Mouse (Mus musculus): ENCODE data around the gene Cacnb3.
A peak's percentile ranks its signal among the peaks of the same experiment; 100 is the strongest.

Cacnb3 gene

GRCm38 (mm10) chr15:98610131-98610633 lies 20.5 kb upstream of the Cacnb3 start:
- DNase-seq, result no peak

- DNase-seq, result no peak
Observed at GRCm38 (mm10) chr15:98612229-98612628, 18.4 kb upstream of the Cacnb3 start.

DNA sequence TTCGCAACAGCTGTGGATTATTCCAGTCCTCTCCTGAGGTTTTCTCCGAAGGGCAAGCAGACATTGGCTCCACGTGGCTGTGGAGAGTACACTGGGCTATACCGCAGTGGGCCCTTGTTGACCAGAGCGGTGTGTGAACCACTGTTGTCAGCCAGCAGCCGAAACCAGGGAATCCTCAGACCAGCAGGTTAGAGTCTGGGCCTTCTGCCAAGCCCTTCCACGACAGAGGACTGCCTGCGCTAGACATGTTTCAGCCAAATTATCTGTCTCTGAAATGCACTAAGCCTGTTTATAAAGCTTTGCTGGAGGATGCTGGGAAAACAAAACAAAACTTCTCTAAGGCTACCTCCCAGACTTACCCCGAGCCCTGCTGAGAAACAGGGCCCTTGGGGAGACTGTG lies 16.1 kb upstream of the Cacnb3 start:
- DNase-seq, result no peak

GRCm38 (mm10) chr15:98614971-98615370 lies 15.7 kb upstream of the Cacnb3 start:
- DNase-seq, result no peak

GRCm38 (mm10) chr15:98615751-98616150 lies 14.9 kb upstream of the Cacnb3 start:
- DNase-seq, result no peak

GRCm38 (mm10) chr15:98616362-98617175 lies 14.1 kb upstream of the Cacnb3 start:
- no peak for DNase-seq

DNA sequence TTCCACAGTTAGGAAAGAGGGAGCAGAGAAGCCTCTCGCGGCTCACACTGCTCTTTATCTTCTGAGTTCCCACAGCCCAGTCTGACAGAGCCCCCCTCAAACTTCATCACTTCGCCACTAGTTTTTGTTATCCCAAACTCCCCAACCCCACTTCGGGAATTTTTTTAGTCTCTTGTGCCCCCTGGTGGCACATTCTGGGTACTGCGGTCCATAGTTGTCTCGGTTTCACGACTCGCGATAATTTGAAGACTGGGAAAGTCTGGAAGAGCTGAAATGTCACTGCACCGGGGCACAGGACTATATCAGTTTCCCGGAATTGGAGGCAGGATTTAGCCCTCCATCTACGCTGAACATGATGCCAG lies 13.5 kb upstream of the Cacnb3 start:
- DNase-seq, result peak; percentile 53

DNA sequence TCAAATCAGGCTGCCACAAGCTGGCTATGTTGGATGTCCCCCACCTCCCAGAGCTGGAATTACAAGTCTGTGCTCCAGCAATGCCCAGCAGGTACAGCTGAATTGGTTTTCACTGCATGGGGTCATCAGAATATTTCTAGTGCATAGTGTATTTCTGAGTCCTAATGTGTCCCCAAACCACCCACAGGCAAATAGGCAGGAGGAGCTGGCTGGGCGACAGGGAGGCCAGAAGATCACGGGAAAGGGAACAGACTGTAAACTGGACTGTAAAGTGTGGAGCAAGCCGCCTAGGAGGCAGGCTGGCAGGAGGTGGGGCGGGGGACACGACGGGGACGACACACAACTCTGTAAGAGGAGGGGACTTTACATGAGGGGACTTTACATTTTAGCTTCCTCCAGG lies 8.4 kb upstream of the Cacnb3 start:
- no peak for DNase-seq

GRCm38 (mm10) chr15:98622721-98623120 lies 7.9 kb upstream of the Cacnb3 start:
- no peak for DNase-seq

DNA sequence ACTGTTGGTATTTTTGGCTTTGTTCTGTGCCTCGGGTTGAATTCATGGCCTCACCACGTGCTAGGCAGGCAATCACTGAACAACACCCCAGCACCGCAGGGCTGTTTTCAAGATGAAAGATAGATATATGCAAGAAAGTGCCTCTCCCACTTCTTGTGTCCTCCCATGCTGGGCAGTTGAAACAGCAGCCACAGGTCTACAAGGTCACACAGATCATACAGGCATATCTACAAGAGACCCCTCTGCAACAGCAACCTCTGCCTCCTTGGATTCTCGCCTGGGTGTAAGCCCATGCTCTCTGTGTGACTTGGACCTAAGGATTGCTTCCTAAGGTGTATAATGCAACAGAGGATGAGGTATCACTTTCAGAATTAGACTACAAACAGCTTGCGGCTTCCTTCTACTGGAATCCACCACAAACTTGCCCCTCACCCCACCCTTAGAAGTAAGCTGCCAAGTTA lies 7.2 kb upstream of the Cacnb3 start:
- no peak for DNase-seq

GRCm38 (mm10) chr15:98626078-98626477 lies 4.6 kb upstream of the Cacnb3 start:
- DNase-seq, result no peak

- DNase-seq, result no peak
Observed at GRCm38 (mm10) chr15:98626487-98627212, 4.0 kb upstream of the Cacnb3 start.

GRCm38 (mm10) chr15:98628589-98629254 lies 1.9 kb upstream of the Cacnb3 start:
- DNase-seq, result no peak

DNA sequence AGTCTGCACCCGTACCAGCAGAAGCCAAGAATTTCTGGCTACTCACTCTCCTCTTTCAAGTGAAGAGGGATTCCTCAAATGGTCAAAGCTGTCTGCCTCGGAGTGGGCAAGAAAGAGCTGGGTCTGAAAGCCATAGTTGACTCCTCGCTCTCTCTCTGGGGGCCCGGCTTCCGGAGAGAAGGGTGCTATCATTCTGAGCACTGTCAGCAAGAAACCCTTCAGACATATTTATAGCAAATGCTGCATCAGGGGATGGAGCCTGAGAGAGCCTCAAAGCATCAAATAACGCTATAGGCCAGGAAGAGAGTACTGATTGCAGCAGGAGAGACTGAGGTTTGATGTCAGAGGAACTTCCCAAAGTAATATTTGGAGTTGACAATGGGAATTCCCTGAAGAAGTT lies 1.2 kb upstream of the Cacnb3 start:
- no peak for DNase-seq

DNA sequence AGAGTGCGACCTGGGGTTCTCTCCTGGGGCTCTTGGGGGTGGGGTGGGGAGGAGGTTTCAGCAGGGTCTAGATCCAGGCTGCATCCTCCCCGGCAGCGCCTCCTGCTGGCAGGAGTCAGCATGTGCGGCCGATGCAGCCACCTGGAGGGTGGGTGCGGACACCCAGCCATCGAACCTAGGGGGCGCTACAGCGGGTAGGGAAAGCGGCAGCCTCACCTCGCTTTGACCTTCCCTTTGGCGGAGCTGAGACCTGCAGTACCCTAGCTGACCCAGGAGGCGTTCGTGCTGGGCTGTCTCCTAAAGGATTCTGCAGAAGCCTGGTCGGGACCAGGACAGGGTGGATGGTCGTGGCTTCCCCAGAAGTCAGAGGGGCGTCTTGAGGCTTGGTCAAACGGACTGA lies 853 bp downstream of the Cacnb3 start:
- DNase-seq, result peak; percentile 79

DNA sequence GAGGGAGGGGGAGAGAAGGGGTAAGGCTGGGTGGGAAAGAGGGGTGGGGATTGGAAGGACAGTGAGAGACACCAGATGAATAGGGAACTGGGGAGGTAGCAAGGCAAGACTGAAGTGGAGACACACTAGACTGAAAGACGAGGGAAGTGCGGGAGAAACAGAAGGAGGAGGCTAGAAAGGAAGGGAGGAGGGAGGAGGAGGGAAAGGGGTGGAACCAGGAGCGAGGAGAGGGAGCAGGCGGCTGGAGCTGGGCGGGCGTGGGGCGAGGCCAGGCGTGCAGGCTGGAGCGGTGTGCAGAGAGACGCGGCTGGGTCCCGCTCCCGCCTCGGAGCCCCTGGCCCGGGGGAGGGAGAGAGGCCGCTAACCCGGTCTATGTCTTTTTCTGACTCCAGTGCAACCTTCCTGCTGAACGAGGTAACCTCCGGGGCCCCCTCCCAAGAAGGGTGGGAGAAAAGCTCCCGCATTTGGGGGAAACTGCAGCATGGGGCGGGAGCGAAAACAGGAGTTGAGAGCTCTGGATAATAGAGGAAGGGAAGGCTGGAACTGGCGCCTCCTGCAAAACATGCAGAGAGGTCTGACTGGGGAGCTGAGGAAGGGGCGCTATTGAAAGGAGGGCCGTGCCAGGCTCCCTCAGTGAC lies 1.6 kb downstream of the Cacnb3 start:
- DNase-seq, result peak; percentile 70

GRCm38 (mm10) chr15:98632921-98633320 lies 2.3 kb downstream of the Cacnb3 start:
- DNase-seq, result no peak

GRCm38 (mm10) chr15:98633822-98634470 lies 3.3 kb downstream of the Cacnb3 start:
- no peak for DNase-seq

- peak; percentile 85 for DNase-seq
Observed at GRCm38 (mm10) chr15:98634541-98635081, 4.0 kb downstream of the Cacnb3 start.

DNA sequence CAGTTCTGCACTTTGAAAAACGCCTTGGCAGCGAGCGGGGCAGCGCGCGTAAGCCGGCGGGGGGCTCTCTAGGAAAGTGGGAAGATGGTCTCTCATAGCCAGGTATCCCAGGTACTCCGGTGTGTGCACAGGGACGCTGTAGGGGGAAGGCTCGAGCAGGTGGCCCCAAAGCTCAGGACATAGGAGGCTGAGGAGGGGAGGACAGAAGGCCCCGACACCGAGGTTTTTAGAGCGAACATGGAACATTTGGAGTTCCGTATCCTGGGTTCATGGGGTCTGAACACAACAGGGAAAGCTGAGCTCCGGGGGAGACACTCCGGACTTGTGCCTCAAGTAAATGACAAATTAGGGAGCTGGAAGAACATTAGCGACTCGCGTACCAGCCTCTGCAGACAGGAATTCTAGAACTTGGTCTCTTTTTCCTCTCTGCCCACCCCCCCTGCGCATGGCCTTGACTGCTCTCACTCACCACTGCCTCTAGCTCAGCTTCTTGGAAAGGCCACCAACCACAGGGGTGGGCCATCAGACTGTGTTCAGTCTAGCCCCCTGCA lies 4.7 kb downstream of the Cacnb3 start:
- DNase-seq, result no peak

DNA sequence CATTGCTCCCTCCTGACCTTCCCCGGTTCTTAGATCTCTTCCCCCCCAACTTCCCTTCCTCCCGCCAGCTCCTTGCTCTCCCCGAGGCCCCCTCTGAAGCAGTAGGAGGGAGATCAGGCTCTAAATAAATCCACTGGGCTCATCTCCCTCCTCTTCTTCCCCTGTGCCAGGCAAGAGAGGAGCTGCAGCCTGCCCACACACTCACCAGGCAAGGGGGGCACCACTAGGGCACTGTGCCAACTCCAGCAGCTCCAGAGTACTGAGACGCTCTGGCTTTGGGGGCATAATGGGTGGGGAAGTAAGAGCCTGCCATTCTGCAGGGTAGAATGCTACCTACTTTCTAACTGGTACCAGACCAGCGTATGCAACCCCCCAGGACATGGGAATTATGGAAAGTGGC lies 5.9 kb downstream of the Cacnb3 start:
- peak; percentile 84 for DNase-seq

- DNase-seq, result no peak
Observed at GRCm38 (mm10) chr15:98637155-98637554, 6.5 kb downstream of the Cacnb3 start.
